Mouse (Mus musculus): ENCODE measurements around the gene Sgsm3.

The Sgsm3 gene

GRCm38 (mm10) chr15:81023842-81024241 lies 46.3 kb downstream of the Sgsm3 start:
- DNase-seq (ENCODE audit: low read depth, low spot score), result no peak

- no peak for DNase-seq (ENCODE audit: low read depth, low spot score)
These were observed 49.3 kb downstream of the Sgsm3 start for GRCm38 (mm10) chr15:81026901-81027300.

DNA sequence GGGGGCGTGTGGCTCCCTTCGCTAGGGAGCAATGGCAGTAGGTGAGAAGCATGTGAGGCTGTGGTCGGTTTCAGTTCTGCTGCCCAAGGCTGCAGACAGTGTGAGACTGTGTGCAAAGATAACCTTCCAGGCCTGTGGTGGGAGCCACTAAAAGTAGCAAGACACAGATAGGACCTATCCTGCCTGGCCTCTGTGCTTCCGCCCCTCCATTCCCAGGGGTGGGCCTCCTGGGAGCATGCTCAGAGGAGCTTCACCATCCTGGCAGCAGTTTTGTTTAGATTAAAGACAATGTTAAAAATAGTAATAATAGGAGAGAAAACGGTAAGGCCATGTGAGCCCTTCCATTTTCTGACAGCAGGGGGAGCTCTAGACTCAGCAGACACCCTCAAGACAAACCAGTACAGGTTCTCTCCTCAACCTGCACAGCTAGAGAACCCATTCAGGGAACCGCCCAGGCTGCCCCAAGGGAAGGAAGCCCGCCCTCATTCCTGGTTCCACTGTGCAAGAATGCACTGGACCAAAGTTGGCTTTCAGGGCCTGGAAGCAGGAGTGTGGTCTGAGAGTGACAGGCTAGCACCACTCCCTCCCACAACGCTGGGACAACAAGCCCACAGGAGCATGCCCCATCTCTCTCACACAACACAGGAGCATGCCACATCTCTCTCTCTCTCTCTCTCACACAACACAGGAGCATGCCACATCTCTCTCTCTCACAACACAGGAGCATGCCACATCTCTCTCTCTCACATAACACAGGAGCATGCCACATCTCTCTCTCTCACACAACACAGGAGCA lies 50.0 kb downstream of the Sgsm3 start:
- peak; percentile 93 for DNase-seq (ENCODE audit: low read depth, low spot score)

GRCm38 (mm10) chr15:81030891-81031425 lies 53.4 kb downstream of the Sgsm3 start:
- DNase-seq (ENCODE audit: low read depth, low spot score), result no peak

DNA sequence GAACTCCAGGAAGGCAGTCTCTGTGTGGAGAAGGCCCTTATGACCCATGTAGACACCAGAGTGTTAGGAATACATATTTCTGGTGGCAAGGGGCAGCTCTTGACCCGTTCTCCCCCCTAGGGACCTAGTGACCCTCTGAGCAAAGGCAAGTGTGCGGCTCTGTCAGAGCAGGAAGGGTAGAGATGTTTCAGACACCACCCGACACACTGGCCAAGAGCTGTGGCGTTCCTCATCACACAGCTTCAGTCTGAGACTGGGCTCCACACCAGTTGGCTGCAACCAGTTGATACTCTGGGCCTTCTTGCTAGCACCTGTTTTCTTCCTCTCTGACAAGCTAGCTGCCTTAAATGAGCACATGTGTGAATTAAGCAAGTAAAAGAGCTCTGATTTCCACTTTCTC lies 54.0 kb downstream of the Sgsm3 start:
- DNase-seq (ENCODE audit: low read depth, low spot score), result no peak

DNA sequence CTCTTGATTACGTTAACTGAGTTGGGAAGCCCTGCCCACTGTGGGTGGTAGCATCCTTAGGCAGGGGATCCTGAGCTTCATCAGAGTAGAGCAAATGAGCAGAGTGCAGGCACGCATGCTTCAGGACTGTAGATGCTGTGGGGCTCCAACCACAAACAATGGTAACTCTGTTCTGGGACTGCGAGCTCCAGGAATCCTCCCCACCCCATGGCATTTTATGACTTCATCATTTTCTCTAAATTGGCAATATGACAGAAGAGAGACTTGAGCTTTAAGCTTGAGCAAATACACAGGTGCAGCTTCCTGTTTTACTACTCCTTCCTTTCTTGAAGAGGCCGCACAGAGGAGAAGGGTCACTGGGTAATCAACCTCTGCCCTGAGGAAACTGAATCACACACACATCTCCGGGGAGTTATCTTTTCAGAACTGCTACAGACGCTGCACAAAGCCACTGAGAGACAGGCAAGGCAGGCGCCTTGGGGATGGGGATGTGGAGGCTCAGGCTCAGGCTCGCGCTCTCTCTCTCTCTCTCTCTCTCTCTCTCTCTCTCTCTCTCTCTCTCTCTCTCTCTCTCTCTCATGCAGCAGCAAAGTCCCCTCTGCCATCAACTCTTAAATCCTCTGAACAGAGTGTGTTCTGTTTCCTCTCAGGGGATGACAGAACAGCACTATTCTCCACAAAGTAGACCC lies 55.5 kb downstream of the Sgsm3 start:
- DNase-seq (ENCODE audit: low read depth, low spot score), result peak; percentile 64

GRCm38 (mm10) chr15:81034119-81034518 lies 56.6 kb downstream of the Sgsm3 start:
- DNase-seq (ENCODE audit: low read depth, low spot score), result no peak

DNA sequence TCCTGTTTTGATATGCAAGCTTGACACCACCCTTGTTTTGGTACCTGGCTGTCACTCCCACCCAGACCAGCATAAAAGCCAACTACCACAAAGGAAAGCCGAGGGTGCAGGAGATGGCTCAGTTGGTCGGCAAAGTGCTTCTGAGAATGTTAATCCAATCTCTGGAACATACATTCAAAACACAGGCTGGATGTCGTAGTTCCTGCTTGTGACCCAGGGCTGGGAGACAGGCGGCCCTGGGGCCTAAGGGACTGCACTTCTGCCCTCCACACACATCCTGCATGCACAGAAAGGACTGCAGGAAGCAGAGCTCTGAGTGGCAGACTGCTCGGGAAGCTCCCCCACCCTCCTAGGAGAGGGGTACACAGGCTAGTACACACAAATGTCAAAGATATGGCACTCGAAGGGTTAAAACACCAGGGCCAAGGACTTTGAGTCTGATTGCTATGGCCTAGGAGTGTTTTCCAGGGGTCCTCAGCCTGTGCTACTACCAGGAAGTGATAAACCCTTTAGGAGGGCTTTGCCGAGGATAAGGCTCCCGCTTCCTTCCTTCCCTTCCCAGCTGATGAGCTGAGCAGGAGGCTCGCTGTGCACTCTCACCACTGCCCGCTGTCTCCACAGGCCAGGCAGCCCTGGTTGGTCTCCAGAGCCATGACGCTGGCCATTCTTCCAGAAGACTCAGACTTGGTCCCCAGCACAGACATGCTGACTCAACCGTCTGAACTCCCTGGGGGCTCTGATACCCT lies 58.0 kb downstream of the Sgsm3 start:
- DNase-seq (ENCODE audit: low read depth, low spot score), result no peak

DNA sequence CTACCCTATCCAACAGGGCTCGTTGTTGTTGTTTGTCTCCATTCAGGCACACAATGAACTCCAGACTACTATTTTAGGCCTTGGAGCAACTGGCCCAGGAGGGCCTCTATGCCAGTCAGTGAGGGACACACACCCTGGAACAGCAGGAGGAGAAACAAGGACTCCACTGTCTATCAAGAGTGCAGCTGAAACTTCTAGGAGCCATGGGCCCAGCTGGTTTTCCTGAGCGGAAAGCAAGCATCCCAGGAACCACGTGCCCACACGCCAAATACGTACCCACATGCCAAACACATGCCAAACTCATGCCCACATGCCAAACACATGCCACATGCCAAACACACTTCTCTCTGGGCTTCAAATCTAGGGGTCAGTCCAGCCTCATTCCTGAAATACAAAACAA lies 60.9 kb downstream of the Sgsm3 start:
- no peak for DNase-seq (ENCODE audit: low read depth, low spot score)

GRCm38 (mm10) chr15:81041767-81042166 lies 64.2 kb downstream of the Sgsm3 start:
- no peak for DNase-seq (ENCODE audit: low read depth, low spot score)

GRCm38 (mm10) chr15:81042276-81042931 lies 64.8 kb downstream of the Sgsm3 start:
- no peak for DNase-seq (ENCODE audit: low read depth, low spot score)

- no peak for DNase-seq (ENCODE audit: low read depth, low spot score)
These were observed 66.9 kb downstream of the Sgsm3 start for GRCm38 (mm10) chr15:81044446-81044845.

- no peak for DNase-seq (ENCODE audit: low read depth, low spot score)
These were observed 67.8 kb downstream of the Sgsm3 start for GRCm38 (mm10) chr15:81045336-81045735.

DNA sequence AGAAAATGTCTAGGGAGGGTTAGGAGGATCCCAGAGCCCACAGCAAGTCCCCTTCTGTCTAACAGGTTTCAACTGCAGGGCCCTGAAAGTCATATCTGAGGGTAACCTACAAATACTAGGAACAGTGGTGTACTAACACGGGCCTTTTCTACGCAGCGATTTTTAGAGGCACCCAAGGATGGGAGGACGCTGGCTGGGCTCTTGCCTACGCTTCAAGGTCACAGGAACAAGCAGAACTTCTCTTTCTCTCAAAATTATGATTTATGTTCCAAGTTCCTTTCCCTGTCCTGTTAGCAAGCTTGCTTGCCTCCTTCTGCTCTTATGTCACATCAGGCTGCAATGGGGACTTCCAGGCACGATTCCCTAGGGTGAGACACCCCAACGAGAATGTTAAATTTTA lies 68.5 kb downstream of the Sgsm3 start:
- DNase-seq (ENCODE audit: low read depth, low spot score), result no peak

- no peak for DNase-seq (ENCODE audit: low read depth, low spot score)
These were observed 69.9 kb downstream of the Sgsm3 start for GRCm38 (mm10) chr15:81047497-81047896.

DNA sequence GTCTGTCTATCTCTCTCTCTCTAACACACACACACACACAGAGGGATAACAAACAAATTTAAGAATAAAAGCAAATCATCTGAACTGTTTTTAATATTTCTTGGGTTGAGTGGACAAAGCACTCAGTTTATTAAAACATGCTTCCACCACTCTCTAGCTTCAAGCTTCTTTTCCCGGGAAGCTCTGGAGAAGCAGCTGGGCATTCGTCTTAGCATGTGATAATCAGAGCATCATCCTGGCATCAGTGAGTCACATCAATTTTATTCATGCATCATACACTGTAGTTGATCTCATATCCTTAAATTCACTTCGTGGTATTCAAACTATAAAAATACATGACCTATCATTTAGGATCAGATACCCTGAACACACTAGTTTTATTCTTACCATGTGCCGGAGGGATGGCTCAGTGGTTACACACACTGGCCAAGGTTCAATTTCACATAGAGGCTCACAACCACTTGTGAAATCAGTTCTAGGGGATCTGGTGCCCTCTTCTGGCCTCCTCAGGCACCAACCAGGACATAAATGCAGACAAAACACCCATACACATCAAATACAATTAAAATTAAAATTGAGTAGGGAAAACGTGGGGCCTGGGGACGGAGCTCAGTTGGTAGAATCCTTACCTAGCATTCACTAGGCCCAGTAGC lies 72.0 kb downstream of the Sgsm3 start:
- DNase-seq (ENCODE audit: low read depth, low spot score), result peak; percentile 57

GRCm38 (mm10) chr15:81050488-81050887 lies 72.9 kb downstream of the Sgsm3 start:
- no peak for DNase-seq (ENCODE audit: low read depth, low spot score)

GRCm38 (mm10) chr15:81052491-81052890 lies 74.9 kb downstream of the Sgsm3 start:
- DNase-seq (ENCODE audit: low read depth, low spot score), result no peak

- DNase-seq (ENCODE audit: low read depth, low spot score), result no peak
These were observed 77.9 kb downstream of the Sgsm3 start for GRCm38 (mm10) chr15:81055488-81055887.

- no peak for DNase-seq (ENCODE audit: low read depth, low spot score)
These were observed 80.2 kb downstream of the Sgsm3 start for GRCm38 (mm10) chr15:81057736-81058135.

DNA sequence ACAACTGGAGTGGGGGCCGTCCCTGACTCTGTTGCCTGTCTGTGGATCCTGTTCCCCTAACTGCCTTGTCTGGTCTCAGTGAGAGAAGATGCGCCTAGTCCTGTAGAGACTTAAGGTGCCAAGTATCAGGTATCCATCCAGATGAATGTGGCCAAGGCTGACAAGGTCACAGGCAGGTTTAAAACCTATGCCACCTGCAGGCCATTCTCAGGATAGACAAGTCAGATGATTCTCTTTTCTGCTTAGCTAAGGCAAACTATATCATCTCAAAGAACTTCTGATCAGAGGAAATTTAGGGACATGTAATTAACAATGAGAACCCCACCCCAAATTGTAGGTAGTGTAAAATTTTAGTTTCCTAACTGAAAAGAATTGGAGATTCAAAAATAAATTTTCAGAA lies 83.4 kb downstream of the Sgsm3 start:
- no peak for DNase-seq (ENCODE audit: low read depth, low spot score)
